Mouse (Mus musculus) mouse embryonic stem cell (cell line): ENCODE data around the gene Vmn1r232.

ENCODE experiments used
- in situ Hi-C, 2 experiments: fragments of 300-500 bp; cut with MboI; formaldehyde crosslinking; loops; 1 replicate in 1 of 2; 3 replicates in 1 of 2; pipeline ENCODE4 v1.14.3; 2019 to 2020; ENCODE audit warnings: low sequenced_read_pairs in 2 of 2, low pct_unique_long_range_greater_than_20kb in 1 of 2, mixed read lengths in 1 of 2; ENCODE audit not compliant: unreplicated experiment in 1 of 2

The Vmn1r232 gene

GRCm38 (mm10) chr17:20919614-20920013 is at the start of gene Vmn1r232:
Gene Vmn1r232 (minus strand): TSS chr17:20919714.
- in situ Hi-C loops = no loop called here

DNA sequence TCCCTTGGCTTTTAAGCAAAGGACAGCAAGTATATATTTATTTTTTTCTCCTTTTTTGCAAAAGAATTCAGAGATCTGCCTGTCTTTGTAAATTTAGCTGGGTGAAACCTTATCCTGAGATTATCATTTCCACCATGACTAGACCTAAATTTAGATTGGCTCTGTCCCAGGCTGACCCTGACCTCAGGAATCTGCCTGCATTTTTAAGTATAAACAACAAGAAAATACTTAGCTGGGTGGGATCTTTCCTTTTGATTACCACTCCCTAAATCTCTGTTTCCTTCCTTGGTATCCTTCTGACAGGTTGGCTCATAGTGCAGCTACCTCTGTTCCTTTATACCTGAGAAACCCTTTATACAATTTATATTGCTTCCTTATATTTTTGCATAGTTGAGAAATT is 47.2 kb upstream of the Vmn1r232 start:
- in situ Hi-C loops = loop anchor here in 1 of 2 experiments (25.0 kb wide), 1 partner anchor 771 kb away; the partner anchor contains the start of gene Zfp229

DNA sequence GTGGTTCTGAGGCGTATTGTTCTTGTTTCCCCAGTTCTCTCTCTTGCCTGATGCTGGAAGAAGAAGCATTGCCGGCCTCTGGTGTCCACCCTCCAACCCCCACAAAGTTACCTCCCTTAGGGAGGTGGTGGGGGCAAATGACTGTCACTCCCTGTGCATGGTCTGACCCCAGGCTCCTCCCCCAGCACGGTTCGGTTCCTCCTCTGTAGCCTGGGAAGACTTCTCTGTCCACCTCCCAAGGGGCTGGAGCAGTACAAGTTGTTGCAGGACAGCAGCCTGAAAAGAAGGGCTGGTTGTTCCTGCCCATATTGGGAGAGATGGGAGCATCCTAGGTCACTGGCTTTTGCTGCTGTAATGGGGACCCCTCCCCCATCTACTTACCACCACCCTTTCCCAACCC is 45.9 kb upstream of the Vmn1r232 start:
- in situ Hi-C loops = loop anchor here in 1 of 2 experiments (25.0 kb wide), 1 partner anchor 772 kb away; the partner anchor contains the start of gene Zfp229

GRCm38 (mm10) chr17:20960386-20960785 is 40.9 kb upstream of the Vmn1r232 start:
- in situ Hi-C loops = loop anchor here in 1 of 2 experiments (25.0 kb wide), 1 partner anchor 777 kb away; the partner anchor contains the start of gene Zfp229

- in situ Hi-C loops = no loop called here
These were observed 27.1 kb upstream of the Vmn1r232 start for GRCm38 (mm10) chr17:20946636-20947035.

- in situ Hi-C loops = no loop called here
These were observed 26.6 kb upstream of the Vmn1r232 start for GRCm38 (mm10) chr17:20946026-20946565.

DNA sequence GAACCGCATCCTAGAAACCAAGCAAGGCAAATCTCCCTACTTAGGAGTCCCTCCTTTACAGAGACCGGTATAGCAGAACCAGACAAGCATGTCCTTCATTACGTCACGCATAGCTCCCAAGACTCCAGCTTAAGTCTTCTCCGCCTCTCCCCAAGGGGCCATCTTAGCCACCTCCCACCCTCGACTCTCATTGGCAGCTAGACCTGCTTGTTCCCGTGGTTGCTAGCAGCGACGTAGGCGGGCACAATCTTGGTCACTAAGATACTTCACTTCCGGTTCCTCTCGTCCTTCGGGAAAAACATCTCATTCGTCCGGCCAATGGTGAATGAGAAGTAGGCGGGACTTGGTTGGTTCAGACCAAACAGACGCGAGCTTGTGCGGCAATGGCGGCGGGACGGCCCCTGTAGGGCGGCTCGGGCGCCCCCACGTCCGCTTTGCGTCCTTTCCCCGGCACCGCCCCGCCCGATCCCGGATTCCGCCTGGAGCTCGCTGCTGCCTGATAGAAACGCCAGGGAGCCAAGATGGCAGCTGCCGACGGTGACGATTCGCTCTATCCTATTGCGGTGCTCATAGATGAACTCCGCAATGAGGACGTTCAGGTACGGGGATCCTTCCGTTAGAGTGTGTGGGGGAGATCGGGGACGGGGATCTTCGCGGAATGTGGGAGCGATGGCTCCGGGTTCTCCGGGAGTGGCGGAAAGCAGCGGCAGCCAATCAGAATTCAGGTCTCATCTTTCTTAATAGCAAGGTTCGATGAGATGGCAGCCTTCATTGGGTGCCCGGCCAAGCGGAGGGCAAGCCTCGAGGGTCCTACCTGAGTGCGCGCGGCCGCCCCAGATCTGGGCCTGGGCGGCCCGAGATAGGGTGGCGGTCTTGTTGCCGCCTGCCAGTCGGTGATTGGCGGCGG is 25.7 kb upstream of the Vmn1r232 start, which contains the start of gene Ppp2r1a:
Ppp2r1a (plus strand) TSS at position 327 of the 907 bp plus-strand sequence.
- in situ Hi-C loops = no loop called here

DNA sequence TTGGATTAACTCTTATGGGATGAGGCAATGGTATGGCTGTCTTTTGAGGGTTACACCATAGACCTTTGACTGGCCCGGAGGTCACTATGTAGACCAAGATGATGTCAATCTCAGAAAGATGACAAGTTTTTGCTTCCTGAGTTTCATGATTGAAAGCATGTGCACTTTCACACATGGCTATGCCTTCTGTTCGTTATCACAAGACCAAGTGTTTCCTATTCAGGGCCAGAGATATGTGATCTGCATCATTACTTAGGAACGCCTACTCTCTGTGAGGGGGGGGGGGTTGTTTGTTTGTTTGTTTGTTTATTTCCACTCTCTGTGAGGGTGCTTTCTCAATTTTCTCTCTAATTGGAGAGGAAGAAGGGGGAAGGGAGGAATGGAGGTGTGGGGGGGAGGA is 24.7 kb upstream of the Vmn1r232 start:
- in situ Hi-C loops = no loop called here

DNA sequence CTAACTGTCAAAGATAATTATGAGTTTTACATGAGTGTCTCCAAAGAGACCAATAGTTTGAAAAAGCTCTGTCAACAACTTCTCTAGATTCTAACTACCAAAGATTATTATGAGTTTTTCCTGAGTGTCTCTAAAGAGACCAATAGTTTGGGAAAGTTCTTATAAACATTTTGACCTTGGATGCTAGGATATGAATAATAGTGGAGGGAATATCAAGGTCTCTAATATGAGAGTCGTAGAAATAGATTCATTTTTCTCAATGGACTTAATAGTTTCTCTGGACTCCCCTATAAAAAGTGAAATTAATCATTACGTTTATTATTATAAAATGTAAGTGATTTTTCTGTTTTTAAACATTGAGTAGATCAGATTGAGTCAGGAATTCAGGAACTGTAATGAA is 14.5 kb downstream of the Vmn1r232 start, which contains the start of gene Vmn1r231:
Vmn1r231 (minus strand) TSS at position 101 of the 400 bp plus-strand sequence.
- in situ Hi-C loops = no loop called here
